Mouse (Mus musculus) lung, adult 2 months (tissue): ENCODE measurements around the gene Tcea3.

Experiments used
- CTCF ChIP-seq: fragments of 200-500 bp; IDR thresholded peaks from 2 replicates; pipeline ENCODE4 v1.5.1; 2011; ENCODE audit warnings: mild to moderate bottlenecking, low read length, control low read depth; ENCODE audit not compliant: insufficient read depth
- POLR2A ChIP-seq: fragments of 200-500 bp; IDR thresholded peaks from 2 replicates; pipeline ENCODE4 v1.6.1; 2011; ENCODE audit warnings: low read depth, mild to moderate bottlenecking, control low read depth, low read length, borderline replicate concordance; ENCODE audit errors: extremely low read depth

DNA sequence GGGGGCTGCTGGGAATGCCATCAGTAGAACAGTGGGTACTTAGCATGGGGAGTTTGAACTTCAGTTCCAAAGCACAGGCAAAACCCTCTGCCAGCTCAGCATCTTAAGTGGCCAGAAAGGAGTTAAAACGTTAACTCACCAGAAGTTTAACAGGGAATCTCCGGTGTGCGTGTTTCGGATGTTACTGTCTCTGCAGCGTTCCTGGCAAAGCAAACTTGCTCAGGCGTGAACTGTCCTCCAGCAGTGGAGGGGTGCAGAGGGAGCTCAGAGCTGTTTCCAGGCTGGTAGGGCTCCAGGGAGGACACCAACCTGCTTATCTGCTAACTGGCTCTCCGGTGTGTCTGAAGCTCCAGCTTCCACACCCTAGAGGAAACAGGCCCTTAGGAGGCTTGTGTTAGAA lies 48.4 kb downstream of the Tcea3 start:
- TF ChIP-seq POLR2A, result no peak
- no peak for TF ChIP-seq CTCF
